Mouse (Mus musculus): ENCODE measurements around the gene Cib1.

Cib1 gene

GRCm38 (mm10) chr7:80201888-80202540 lies 30.6 kb downstream of the Cib1 start:
- DNase-seq (ENCODE audit: low spot score in 2 of 2): no peak

- DNase-seq (ENCODE audit: low spot score in 2 of 2): no peak
Measured at GRCm38 (mm10) chr7:80200963-80201539, 31.6 kb downstream of the Cib1 start.

DNA sequence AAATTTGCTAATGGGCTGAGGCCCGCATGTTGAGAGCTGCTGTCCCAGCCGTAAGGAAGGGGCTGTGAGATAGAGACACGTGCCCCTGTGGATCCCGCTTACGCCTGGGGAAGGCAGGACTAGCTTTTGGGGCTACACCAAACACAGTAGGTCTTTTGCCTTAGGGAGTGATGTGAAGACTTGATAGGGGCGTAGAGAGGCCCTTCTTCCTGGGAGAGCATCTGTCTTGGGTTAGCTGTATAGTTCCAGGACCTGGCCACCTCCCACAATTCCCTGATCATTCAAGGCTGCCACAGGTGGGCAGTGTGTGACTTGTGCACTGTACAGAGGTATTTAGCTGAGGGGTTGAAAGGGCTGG lies 32.0 kb downstream of the Cib1 start:
- DNase-seq (ENCODE audit: low spot score in 2 of 2): no peak

GRCm38 (mm10) chr7:80199851-80200587 lies 32.6 kb downstream of the Cib1 start:
- no peak for DNase-seq (ENCODE audit: low spot score in 2 of 2)

- DNase-seq (ENCODE audit: low spot score in 2 of 2): no peak
Measured at GRCm38 (mm10) chr7:80199286-80199685, 33.3 kb downstream of the Cib1 start.

GRCm38 (mm10) chr7:80198863-80199262 lies 33.8 kb downstream of the Cib1 start:
- DNase-seq (ENCODE audit: low spot score in 2 of 2): no peak

- DNase-seq (ENCODE audit: low spot score in 2 of 2): peak; percentile 69 to 80
Measured at GRCm38 (mm10) chr7:80197941-80198778, 34.5 kb downstream of the Cib1 start.

DNA sequence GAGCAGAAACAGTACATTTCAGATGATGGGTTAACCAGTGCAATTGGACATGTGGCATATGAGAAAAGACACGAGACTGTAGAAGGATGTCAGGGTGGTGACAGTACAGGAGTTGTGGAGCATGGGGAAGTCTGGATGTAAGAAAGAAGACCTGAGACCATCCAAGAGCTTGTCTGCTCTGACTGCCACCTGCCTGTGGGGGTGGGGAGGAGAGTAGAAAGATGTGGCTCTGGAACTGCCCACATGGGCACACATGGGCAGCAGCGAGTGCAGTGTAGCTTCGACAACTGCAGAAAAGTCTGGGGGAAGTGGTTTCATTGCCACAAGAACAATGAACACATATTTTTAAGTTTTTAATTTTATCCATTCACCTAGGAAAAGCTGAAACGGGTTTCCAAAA lies 35.2 kb downstream of the Cib1 start:
- DNase-seq (ENCODE audit: low spot score in 2 of 2): no peak

DNA sequence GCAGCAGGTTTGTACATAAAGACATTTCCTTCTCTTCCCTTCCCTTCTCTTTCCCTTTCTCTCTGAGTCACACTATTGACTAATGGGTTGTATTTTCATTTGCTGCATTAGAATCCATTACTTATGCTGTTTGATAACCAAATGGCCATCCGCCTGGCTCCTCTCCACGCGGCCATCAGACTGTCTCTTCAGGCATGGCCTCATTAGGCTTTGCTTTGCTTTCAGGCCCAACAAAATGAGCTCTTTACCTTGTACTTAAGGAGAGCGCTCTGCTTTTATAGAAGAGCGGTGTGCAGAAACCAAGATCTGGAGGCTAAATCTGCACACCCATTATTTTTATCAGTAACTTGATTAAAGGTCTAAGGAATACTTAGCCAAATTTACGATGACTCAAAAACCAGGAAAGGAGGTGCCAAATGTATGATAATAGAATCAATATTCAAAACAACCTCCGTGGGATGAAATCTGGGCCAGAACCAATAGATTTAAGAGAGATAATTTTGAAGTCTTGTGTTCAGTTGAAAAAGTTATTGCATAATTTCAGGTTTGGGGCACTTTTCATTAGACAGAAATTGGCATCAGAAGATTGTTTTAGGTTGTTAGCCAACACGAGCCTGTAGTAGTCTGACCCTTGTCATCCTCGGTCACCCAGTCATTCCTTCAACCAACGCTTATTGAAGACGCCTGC lies 36.9 kb downstream of the Cib1 start:
- DNase-seq (ENCODE audit: low spot score in 2 of 2): no peak

- DNase-seq (ENCODE audit: low spot score in 2 of 2): no peak
Measured at GRCm38 (mm10) chr7:80195146-80195545, 37.5 kb downstream of the Cib1 start.

DNA sequence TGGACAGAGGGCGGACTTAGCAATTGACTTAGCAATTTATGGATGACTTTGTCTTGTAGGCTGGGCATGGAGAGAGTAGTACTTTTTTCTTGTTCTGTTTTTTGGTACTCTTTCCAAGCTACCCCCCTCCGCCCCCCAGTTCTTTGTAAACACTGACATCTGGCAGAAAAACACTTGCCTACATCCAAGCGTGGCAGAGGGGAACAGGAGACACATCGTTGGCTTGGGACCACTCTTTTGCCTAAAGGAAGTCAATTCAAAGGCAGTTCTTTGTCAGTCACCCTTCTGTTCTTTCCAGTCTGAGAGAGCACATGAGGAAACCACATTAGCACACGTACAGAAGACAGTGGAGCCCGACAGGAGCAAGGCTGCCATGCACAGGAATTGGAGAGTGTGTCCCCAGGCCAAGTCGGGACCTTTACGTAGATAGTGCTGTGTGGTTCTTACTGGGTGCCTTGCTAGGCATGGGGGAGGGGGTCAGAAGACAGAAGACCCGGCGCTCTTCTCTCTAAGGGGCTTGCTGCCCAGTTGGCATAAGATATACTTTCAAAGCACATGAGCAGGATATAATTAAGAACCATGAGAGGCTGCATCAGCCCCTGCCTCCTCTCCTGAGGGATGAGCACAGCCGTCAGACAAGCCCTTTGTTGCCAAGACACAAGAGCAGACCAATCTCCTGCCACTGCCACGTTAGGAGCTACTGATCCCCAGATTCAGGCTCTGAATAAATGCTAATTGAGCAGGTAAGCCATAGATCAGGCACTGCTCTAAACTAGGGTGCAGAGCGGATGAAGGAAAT lies 38.5 kb downstream of the Cib1 start:
- DNase-seq (ENCODE audit: low spot score in 2 of 2): no peak

DNA sequence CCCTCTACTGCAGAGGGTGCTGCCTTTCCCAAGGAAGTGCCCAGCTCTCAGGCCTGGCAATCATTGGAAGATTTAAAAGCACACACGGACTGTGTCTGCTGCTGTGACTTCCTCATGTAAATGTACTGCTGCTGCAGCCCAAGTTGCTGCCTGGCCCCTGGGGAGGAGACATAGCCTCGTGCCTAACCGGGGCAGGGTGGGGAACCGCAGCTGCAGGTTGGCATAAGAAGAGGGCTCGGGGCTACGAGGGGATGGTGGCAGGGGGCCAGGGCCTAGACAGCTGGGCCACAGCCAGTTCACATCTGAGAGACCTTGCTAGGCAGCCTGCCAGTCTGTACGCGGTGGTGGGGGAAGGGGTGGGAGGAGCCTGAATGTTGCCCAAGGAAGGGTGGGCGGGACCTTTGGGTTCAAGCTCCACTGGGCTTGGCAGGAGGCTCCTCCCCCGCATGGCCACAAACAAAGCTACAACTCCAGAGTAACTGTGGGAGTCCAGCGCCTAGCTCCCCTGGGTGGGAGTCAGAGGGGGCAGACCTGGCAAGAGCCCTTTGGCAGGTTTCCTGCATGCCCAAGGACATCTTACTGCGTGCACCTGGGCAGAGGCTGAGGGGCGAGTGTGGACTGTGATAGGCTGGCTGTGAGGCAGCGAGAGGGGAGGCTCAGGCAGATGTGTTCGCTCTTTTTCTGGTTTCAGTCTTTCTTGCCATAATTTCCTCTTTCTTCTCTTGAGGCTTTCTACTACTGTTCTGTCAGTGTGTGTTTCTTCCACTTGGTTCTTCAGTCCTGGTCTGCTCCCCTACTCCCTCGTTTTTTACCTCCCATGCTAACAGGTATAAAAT lies 40.2 kb downstream of the Cib1 start:
- DNase-seq (ENCODE audit: low spot score in 2 of 2): peak in 1 of 2 experiments; percentile 49

GRCm38 (mm10) chr7:80191455-80191854 lies 41.2 kb downstream of the Cib1 start:
- no peak for DNase-seq (ENCODE audit: low spot score in 2 of 2)

DNA sequence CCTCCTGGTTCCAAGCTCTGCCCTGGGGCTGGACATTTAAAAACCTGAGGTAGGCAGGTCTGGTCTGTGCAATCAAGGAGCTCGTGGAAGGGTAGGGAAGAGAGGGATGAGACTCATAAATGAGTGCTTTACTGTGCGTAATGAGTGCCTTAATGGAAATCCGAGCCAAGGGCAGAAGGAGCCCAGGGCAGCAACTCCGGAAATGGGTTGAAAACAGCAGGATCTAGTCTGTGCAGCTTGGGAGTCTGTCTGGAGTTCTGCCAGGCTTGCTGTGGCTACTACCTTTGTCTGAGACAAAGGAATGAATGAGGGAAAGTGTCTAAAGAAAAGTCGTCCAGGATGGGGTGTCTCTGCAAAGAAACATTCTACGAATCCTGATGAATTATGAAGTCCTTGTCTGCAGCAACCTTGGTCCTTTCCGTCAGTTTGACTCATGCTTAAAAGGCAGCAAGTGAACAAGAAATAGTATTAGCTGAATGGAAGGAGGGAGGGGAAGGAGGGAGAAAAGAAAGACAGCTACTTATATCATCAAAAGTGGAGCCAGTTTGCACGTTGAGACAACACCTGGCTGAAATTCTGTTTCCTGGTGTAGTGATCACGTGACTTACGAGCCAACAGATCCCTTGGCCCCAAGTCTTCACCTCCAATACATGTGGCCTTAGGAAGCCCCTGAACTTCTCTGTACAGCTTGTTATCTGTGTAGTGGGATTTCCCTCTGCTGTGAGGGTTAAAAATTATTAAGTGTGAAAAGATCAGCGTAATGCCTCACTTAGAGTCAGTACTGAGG lies 43.3 kb downstream of the Cib1 start:
- DNase-seq (ENCODE audit: low spot score in 2 of 2): no peak

GRCm38 (mm10) chr7:80188579-80189125 lies 44.0 kb downstream of the Cib1 start:
- DNase-seq (ENCODE audit: low spot score in 2 of 2): no peak

- no peak for DNase-seq (ENCODE audit: low spot score in 2 of 2)
Measured at GRCm38 (mm10) chr7:80187501-80187900, 45.1 kb downstream of the Cib1 start.

DNA sequence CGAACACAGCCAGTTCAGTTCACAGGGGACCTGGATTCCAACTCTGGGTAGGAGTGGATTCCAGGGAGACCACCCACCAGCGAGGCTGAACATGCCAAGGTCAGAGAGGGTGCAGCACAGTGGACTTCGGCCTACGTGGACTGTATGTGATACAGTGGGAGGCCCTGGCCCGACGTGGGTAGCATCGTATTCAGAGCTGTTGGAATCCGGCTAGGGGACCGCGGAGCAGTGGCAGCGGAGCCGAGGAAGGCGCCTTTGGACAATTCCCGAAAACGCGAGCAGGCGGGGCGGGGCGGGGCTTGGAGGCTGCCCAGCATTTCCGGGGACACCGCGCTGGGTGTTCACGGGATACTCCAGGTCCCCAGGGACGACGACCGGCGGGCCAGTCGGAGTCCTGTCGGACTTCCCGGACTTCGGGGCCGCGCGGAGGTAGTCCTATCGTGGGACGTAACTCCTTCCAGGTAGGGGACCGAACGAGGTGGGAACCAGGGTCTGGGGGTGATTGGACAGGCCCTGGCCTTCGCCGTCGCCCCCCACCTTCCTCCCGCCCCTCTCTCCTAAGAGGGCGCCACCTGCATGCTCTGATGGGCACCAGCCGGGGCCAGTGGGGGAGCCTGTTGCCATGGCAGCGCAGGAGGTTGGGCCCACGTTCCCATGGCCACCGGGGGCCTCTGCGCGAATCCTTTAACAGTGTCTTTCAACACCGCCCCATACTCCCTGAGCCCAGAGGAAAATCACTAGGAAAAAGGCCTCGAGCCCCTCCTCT lies 45.9 kb downstream of the Cib1 start, which contains the start of gene Sema4b:
Gene Sema4b (plus strand): TSS at position 311 of the 766 bp plus-strand sequence.
- peak; percentile 91 to 94 for DNase-seq (ENCODE audit: low spot score in 2 of 2)

GRCm38 (mm10) chr7:80186021-80186420 lies 46.6 kb downstream of the Cib1 start:
- DNase-seq (ENCODE audit: low spot score in 2 of 2): no peak

All from left cerebral cortex, adult 9 months (tissue).